Mouse (Mus musculus): ENCODE measurements at regions not wholly inside any gene's neighbourhood (a gene's known extent, or its start where the extent isn't known, plus 50 kb on each side); places are given as distances from the start of the nearest gene placed in this dataset.

GRCm38 (mm10) chr16:5829071-5829470 lies 56.1 kb upstream of the Rbfox1 start:
- H3K9ac ChIP-seq: no peak overlapping the region
- no peaks in the 10 kb centered on the region for H3K4me1 ChIP-seq (replicated peaks)
- no peaks in the 10 kb centered on the region for H3K9me3 ChIP-seq
- H3K36me3 ChIP-seq: no peaks in the 10 kb centered on the region
- H3K4me2 ChIP-seq (replicated peaks): no peak overlapping the region
- H3K27ac ChIP-seq: no peak overlapping the region
- no peak overlapping the region for H3K4me3 ChIP-seq (replicated peaks)
- no peaks in the 10 kb centered on the region for H3K27me3 ChIP-seq (replicated peaks)
- WGBS: 78% methylated on average over 9 of the region's 9 CpGs
- no peak for ATAC-seq

GRCm38 (mm10) chr16:5823316-5823715 lies 61.8 kb upstream of the Rbfox1 start:
- Histone ChIP-seq H3K4me2 (replicated peaks) (no peak overlapping the region), H3K4me1 (replicated peaks) (no peaks in the 10 kb centered on the region), H3K9me3 (no peaks in the 10 kb centered on the region), H3K36me3 (no peaks in the 10 kb centered on the region), H3K27me3 (replicated peaks) (no peaks in the 10 kb centered on the region), H3K27ac (no peak overlapping the region), H3K4me3 (replicated peaks) (no peak overlapping the region), H3K9ac (no peak overlapping the region)
- 16% methylated on average over 1 of the region's 1 CpGs for WGBS
- no peak for ATAC-seq

DNA sequence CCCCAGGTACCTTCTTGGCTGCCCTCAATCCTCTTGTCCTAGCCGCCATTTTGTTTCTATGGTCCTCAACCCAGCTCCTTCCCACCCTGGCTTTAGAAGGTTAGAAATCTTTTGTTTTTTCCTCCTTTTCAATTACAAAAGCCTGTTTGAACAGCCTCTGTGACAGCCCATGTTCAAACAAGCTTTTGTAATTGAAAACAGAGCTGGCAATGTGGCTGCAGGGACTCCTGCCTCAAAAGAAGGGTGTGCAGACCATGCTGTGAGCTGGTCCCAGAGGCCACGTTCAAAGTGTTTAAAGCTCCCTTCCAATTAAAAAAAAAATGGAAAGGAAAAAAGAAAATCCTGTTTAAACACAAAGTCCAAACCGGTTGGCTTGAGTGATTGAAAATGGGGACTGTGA lies 68.0 kb upstream of the Rbfox1 start:
- Histone ChIP-seq H3K9me3 (no peaks in the 10 kb centered on the region), H3K9ac (no peak overlapping the region), H3K4me1 (replicated peaks) (no peaks in the 10 kb centered on the region), H3K4me2 (replicated peaks) (no peak overlapping the region), H3K36me3 (no peaks in the 10 kb centered on the region), H3K4me3 (replicated peaks) (no peak overlapping the region), H3K27me3 (replicated peaks) (no peaks in the 10 kb centered on the region), H3K27ac (no peak overlapping the region)
- 49% methylated on average over 3 of the region's 3 CpGs for WGBS
- ATAC-seq: no peak

DNA sequence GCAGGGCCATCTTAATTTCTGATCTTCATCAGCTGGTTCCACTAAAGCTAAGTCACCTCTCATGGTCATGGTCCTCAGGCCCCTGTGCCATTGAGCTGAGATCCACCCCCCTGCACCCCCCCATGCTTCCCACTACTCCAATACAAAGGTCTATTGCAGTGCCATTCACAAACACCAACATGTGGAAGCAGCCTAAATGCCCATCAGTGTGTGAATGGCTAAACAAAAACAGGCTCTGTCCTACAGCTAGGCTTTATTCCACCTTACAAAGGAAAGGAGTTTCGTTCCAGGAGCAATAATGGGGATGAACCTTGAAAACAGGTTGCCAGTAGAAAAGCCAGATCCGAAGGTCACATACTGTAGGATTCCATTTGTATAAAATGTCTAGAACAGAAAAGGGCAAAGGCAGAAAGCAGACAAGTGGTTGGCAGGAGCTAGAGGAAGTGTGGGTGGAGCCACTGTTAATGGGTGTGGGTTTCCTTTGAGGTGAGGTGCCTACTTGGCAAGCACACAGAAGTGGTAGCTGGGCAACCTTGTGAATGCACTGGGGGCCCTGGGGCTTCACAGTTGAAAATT lies 72.8 kb upstream of the Rbfox1 start:
- H3K4me3 ChIP-seq (replicated peaks): no peak overlapping the region
- no peak for ATAC-seq
- 80% methylated on average over 2 of the region's 2 CpGs for WGBS

GRCm38 (mm10) chr16:5811654-5811992 lies 73.5 kb upstream of the Rbfox1 start:
- WGBS: 46% methylated on average over 2 of the region's 2 CpGs
- Histone ChIP-seq H3K4me1 (replicated peaks) (no peaks in the 10 kb centered on the region), H3K4me2 (replicated peaks) (no peak overlapping the region), H3K9me3 (no peaks in the 10 kb centered on the region), H3K27ac (no peak overlapping the region), H3K27me3 (replicated peaks) (no peaks in the 10 kb centered on the region), H3K36me3 (no peaks in the 10 kb centered on the region), H3K9ac (no peak overlapping the region), H3K4me3 (replicated peaks) (no peak overlapping the region)
- no peak for ATAC-seq

More for the DNA sequence above, 72.8 kb upstream of the Rbfox1 start:
- H3K27me3 ChIP-seq (replicated peaks): no peaks in the 10 kb centered on the region
- H3K9me3 ChIP-seq: no peaks in the 10 kb centered on the region
- H3K27ac ChIP-seq: no peak overlapping the region
- H3K4me2 ChIP-seq (replicated peaks): no peak overlapping the region
- no peaks in the 10 kb centered on the region for H3K36me3 ChIP-seq
- H3K9ac ChIP-seq: no peak overlapping the region
- H3K4me1 ChIP-seq (replicated peaks): no peaks in the 10 kb centered on the region

GRCm38 (mm10) chr16:5810986-5811653 lies 74.0 kb upstream of the Rbfox1 start:
- no peak for ATAC-seq

GRCm38 (mm10) chr16:5798188-5798587 lies 87.0 kb upstream of the Rbfox1 start:
- Histone ChIP-seq H3K4me1 (replicated peaks) (no peaks in the 10 kb centered on the region), H3K9ac (no peak overlapping the region), H3K4me3 (replicated peaks) (no peak overlapping the region), H3K9me3 (no peaks in the 10 kb centered on the region), H3K27ac (no peak overlapping the region), H3K36me3 (no peaks in the 10 kb centered on the region), H3K4me2 (replicated peaks) (no peak overlapping the region), H3K27me3 (replicated peaks) (no peaks in the 10 kb centered on the region)
- no peak for ATAC-seq
- 62% methylated on average over 7 of the region's 7 CpGs for WGBS

More at GRCm38 (mm10) chr16:5810986-5811653, 74.0 kb upstream of the Rbfox1 start:
- H3K4me1 ChIP-seq (replicated peaks): no peaks in the 10 kb centered on the region
- H3K27ac ChIP-seq: no peak overlapping the region
- H3K4me2 ChIP-seq (replicated peaks): no peak overlapping the region
- no peak overlapping the region for H3K4me3 ChIP-seq (replicated peaks)
- no peaks in the 10 kb centered on the region for H3K27me3 ChIP-seq (replicated peaks)
- WGBS: 46% methylated on average over 10 of the region's 10 CpGs
- no peaks in the 10 kb centered on the region for H3K36me3 ChIP-seq
- no peak overlapping the region for H3K9ac ChIP-seq
- H3K9me3 ChIP-seq: no peaks in the 10 kb centered on the region

GRCm38 (mm10) chr16:5792216-5792615 lies 92.9 kb upstream of the Rbfox1 start:
- H3K9me3 ChIP-seq: no peaks in the 10 kb centered on the region
- H3K9ac ChIP-seq: no peak overlapping the region
- no peak overlapping the region for H3K4me2 ChIP-seq (replicated peaks)
- no peaks in the 10 kb centered on the region for H3K4me1 ChIP-seq (replicated peaks)
- no peaks in the 10 kb centered on the region for H3K36me3 ChIP-seq
- no peaks in the 10 kb centered on the region for H3K27me3 ChIP-seq (replicated peaks)
- no peak for ATAC-seq
- no peak overlapping the region for H3K4me3 ChIP-seq (replicated peaks)
- WGBS: 45% methylated on average over 1 of the region's 1 CpGs
- H3K27ac ChIP-seq: no peak overlapping the region

- ATAC-seq: no peak
- 86% methylated on average over 3 of the region's 3 CpGs for WGBS
- no peak overlapping the region for H3K9ac ChIP-seq
- H3K36me3 ChIP-seq: no peaks in the 10 kb centered on the region
- no peak overlapping the region for H3K27ac ChIP-seq
- H3K4me3 ChIP-seq (replicated peaks): no peak overlapping the region
- H3K27me3 ChIP-seq (replicated peaks): no peaks in the 10 kb centered on the region
- H3K9me3 ChIP-seq: no peaks in the 10 kb centered on the region
- no peak overlapping the region for H3K4me2 ChIP-seq (replicated peaks)
- H3K4me1 ChIP-seq (replicated peaks): no peaks in the 10 kb centered on the region
Observed at GRCm38 (mm10) chr16:5790161-5790560, 95.0 kb upstream of the Rbfox1 start.

DNA sequence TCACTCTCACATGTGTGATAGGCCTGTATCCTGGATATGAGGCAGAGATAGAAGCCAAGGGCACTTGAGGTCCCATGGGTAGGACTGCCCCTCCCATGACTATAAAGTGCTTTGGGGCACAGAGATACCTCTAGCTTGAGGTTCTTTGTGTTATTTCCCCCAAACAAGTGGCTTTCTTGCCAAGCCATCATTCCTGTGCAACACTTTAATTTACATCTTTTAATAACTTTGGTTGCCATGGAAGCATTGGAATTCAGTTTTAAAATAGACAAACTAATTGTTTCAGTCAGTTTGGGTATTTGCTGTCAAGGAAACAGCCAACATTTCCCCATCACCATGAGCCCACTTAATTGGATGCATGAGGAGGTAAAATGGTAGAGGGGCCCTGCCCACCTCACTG lies 97.9 kb upstream of the Rbfox1 start:
- Histone ChIP-seq H3K9ac (no peak overlapping the region), H3K27me3 (replicated peaks) (no peaks in the 10 kb centered on the region), H3K27ac (no peak overlapping the region), H3K4me2 (replicated peaks) (no peak overlapping the region), H3K9me3 (no peaks in the 10 kb centered on the region), H3K4me1 (replicated peaks) (no peaks in the 10 kb centered on the region), H3K4me3 (replicated peaks) (no peak overlapping the region), H3K36me3 (no peaks in the 10 kb centered on the region)
- no peak for ATAC-seq

- Histone ChIP-seq H3K9ac (no peak overlapping the region), H3K27me3 (replicated peaks) (no peaks in the 10 kb centered on the region), H3K4me1 (replicated peaks) (no peaks in the 10 kb centered on the region), H3K9me3 (no peaks in the 10 kb centered on the region), H3K4me2 (replicated peaks) (no peak overlapping the region), H3K4me3 (replicated peaks) (no peak overlapping the region), H3K27ac (no peak overlapping the region), H3K36me3 (no peaks in the 10 kb centered on the region)
- ATAC-seq: no peak
- WGBS: 81% methylated on average over 19 of the region's 19 CpGs
Observed at GRCm38 (mm10) chr16:5766771-5767421, 118.3 kb upstream of the Rbfox1 start.

- no peaks in the 10 kb centered on the region for H3K27me3 ChIP-seq (replicated peaks)
- no peak overlapping the region for H3K9ac ChIP-seq
- 26% methylated on average over 4 of the region's 4 CpGs for WGBS
- H3K27ac ChIP-seq: no peak overlapping the region
- H3K36me3 ChIP-seq: no peaks in the 10 kb centered on the region
- H3K9me3 ChIP-seq: no peaks in the 10 kb centered on the region
- no peak overlapping the region for H3K4me3 ChIP-seq (replicated peaks)
- ATAC-seq: no peak
- no peak overlapping the region for H3K4me2 ChIP-seq (replicated peaks)
- H3K4me1 ChIP-seq (replicated peaks): no peaks in the 10 kb centered on the region
Observed at GRCm38 (mm10) chr16:5765143-5765542, 120.0 kb upstream of the Rbfox1 start.

DNA sequence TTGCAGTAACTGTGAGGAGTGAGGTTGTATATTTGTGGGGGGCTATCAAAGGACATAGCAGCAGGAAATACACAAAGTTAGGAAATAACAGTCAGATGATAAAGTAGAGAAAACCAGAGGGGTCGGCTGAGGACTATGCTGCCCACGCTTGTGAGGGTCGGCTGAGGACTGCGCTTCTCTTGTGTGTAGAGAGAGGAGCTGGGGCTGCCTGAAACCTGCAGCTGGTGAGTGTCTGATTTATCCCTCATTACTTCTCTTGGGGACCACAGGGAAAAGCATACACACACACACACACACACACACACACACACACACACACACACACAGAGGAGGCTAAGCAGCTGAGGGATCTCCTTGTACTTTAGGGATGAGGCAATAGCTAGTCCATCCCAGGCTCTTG lies 124.3 kb upstream of the Rbfox1 start:
- ATAC-seq: no peak
- WGBS: 84% methylated on average over 4 of the region's 4 CpGs
- no peaks in the 10 kb centered on the region for H3K9me3 ChIP-seq

More for the DNA sequence above, 124.3 kb upstream of the Rbfox1 start:
- no peak overlapping the region for H3K4me2 ChIP-seq (replicated peaks)
- H3K4me1 ChIP-seq (replicated peaks): no peaks in the 10 kb centered on the region
- no peak overlapping the region for H3K27ac ChIP-seq
- no peaks in the 10 kb centered on the region for H3K36me3 ChIP-seq
- no peak overlapping the region for H3K4me3 ChIP-seq (replicated peaks)
- no peak overlapping the region for H3K9ac ChIP-seq
- H3K27me3 ChIP-seq (replicated peaks): no peaks in the 10 kb centered on the region

All from intestine, embryonic 15.5 days (tissue).